Mouse (Mus musculus) embryonic facial prominence, embryonic 14.5 days (tissue): ENCODE measurements around the gene Entpd1. TPM values are rescaled to one million over a fixed set of nuclear protein-coding genes. Genes with fewer than 3 reads are reported as not detected.
"Not testable (repeated sequence)": the region's sequence is repeated elsewhere in the genome, so short reads cannot be mapped to it uniquely, and the experiment has no call there.

ENCODE experiments used
- ATAC-seq: fragments of 200-750 bp; cut with Nextera tagmentation; 2 replicates; pipeline ENCODE4 v1.8.0; 2017; ENCODE audit warnings: low read depth, moderate number of reproducible peaks, moderate TSS enrichment
- DNase-seq: peaks from one replicate; pipeline ENCODE4 v3.0.0-alpha.2; 2015; ENCODE audit warnings: low spot score
- H3K27ac ChIP-seq: fragments of 300-500 bp; sonication (generic); replicated peaks from 2 replicates; pipeline ENCODE4 v1.5.1; 2014; ENCODE audit warnings: low read depth, mild to moderate bottlenecking, low read length, moderate library complexity
- H3K27me3 ChIP-seq: fragments of 300-500 bp; sonication (generic); replicated peaks from 2 replicates; pipeline ENCODE4 v1.6.1; 2014; ENCODE audit warnings: low read length; ENCODE audit not compliant: control insufficient read depth, insufficient read depth
- H3K36me3 ChIP-seq: fragments of 300-500 bp; sonication (generic); 2 replicates; pipeline ENCODE4 v1.6.1; 2014; ENCODE audit warnings: low read length, mixed read lengths; ENCODE audit not compliant: control insufficient read depth, insufficient read depth
- H3K4me1 ChIP-seq: fragments of 300-500 bp; sonication (generic); 2 replicates; pipeline ENCODE4 v1.6.1; 2014; ENCODE audit warnings: antibody characterized with exemption, low read length; ENCODE audit not compliant: control insufficient read depth, insufficient read depth
- H3K4me2 ChIP-seq: fragments of 300-500 bp; sonication (generic); 2 replicates; pipeline ENCODE4 v1.6.1; 2014; ENCODE audit warnings: low read depth, mild to moderate bottlenecking, low read length, moderate library complexity, mixed read lengths
- H3K4me3 ChIP-seq: fragments of 300-500 bp; sonication (generic); 2 replicates; pipeline ENCODE4 v1.5.1; 2014; ENCODE audit warnings: low read depth, mild to moderate bottlenecking, low read length
- H3K9ac ChIP-seq: fragments of 300-500 bp; sonication (generic); 2 replicates; pipeline ENCODE4 v1.6.1; 2014; ENCODE audit warnings: low read depth, mild to moderate bottlenecking, low read length, moderate library complexity, mixed read lengths
- H3K9me3 ChIP-seq: fragments of 300-500 bp; sonication (generic); 2 replicates; pipeline ENCODE4 v1.6.1; 2016; ENCODE audit warnings: low read length; ENCODE audit not compliant: control insufficient read depth
- WGBS: fragments of 180-500 bp; shearing (Covaris S2); extraction: QIAGEN DNeasy Blood & Tissue Kit; methylation state at CpG from one replicate; pipeline ENCODE4 v1.1.7; 2014; 5-methylcytosine and 5-hydroxymethylcytosine counted together
- polyA plus RNA-seq: library from polyadenylated mRNA; unstranded; fragments of >200 nt; fragmentation: Nextera tagmentation; extraction: Ambion mirVana; gene quantifications from 2 replicates; pipeline ENCODE4 v1.2.1, GENCODE M21; 2014

The Entpd1 gene
- polyA plus RNA-seq, 1 experiment from 2014 or later: 18.3 TPM

GRCm38 (mm10) chr19:40605189-40605588, 7.0 kb upstream of the Entpd1 start:
- H3K4me2 ChIP-seq: no peak overlapping the region
- 94% methylated on average over 9 of the region's 9 CpGs for WGBS
- no peaks in the 10 kb centered on the region for H3K9me3 ChIP-seq
- no peak overlapping the region for H3K27ac ChIP-seq
- H3K36me3 ChIP-seq: peaks cover 68% of the 10 kb centered on the region
- no peak overlapping the region for H3K9ac ChIP-seq
- H3K27me3 ChIP-seq: no peaks in the 10 kb centered on the region
- ATAC-seq (no peak), DNase-seq (no peak)
- no peak overlapping the region for H3K4me3 ChIP-seq
- no peaks in the 10 kb centered on the region for H3K4me1 ChIP-seq

GRCm38 (mm10) chr19:40607676-40608075, 4.5 kb upstream of the Entpd1 start:
- no peak for ATAC-seq
- no peak overlapping the region for H3K4me2 ChIP-seq
- 91% methylated on average over 6 of the region's 6 CpGs for WGBS
- no peak for DNase-seq
- H3K9ac ChIP-seq: no peak overlapping the region
- no peak overlapping the region for H3K27ac ChIP-seq
- H3K4me3 ChIP-seq: no peak overlapping the region
- peaks cover 62% of the 10 kb centered on the region for H3K36me3 ChIP-seq
- H3K9me3 ChIP-seq: no peaks in the 10 kb centered on the region
- H3K27me3 ChIP-seq: no peaks in the 10 kb centered on the region
- H3K4me1 ChIP-seq: peaks cover 4% of the 10 kb centered on the region; the same call in 1 of the 2 replicates

- H3K4me1 ChIP-seq: peaks cover 4% of the 10 kb centered on the region; the same call in 1 of the 2 replicates
- ATAC-seq (no peak), DNase-seq (peak; percentile 45)
- no peak overlapping the region for H3K4me3 ChIP-seq
- no peak overlapping the region for H3K9ac ChIP-seq
- H3K36me3 ChIP-seq: peaks cover under 1% of the 10 kb centered on the region; the same call in 1 of the 2 replicates
- 54% methylated on average over 7 of the region's 7 CpGs for WGBS
- no peaks in the 10 kb centered on the region for H3K27me3 ChIP-seq
- no peak overlapping the region for H3K27ac ChIP-seq
- H3K9me3 ChIP-seq: no peaks in the 10 kb centered on the region
- no peak overlapping the region for H3K4me2 ChIP-seq
Measured at GRCm38 (mm10) chr19:40614811-40615210, 2.6 kb downstream of the Entpd1 start.

GRCm38 (mm10) chr19:40616021-40616420, 3.9 kb downstream of the Entpd1 start:
- H3K27ac ChIP-seq: no peak overlapping the region
- H3K27me3 ChIP-seq: no peaks in the 10 kb centered on the region
- no peak overlapping the region for H3K4me3 ChIP-seq
- no peaks in the 10 kb centered on the region; the same call in 1 of the 2 replicates for H3K9me3 ChIP-seq
- H3K4me2 ChIP-seq: no peak overlapping the region
- DNase-seq (peak; percentile 25), ATAC-seq (no peak)
- H3K4me1 ChIP-seq: peaks cover 4% of the 10 kb centered on the region; the same call in 1 of the 2 replicates
- no peaks in the 10 kb centered on the region for H3K36me3 ChIP-seq
- H3K9ac ChIP-seq: no peak overlapping the region
- 70% methylated on average over 7 of the region's 7 CpGs for WGBS

- H3K4me2 ChIP-seq, DNase-seq, H3K4me3 ChIP-seq, H3K9me3 ChIP-seq, H3K9ac ChIP-seq, H3K4me1 ChIP-seq, ATAC-seq, H3K27ac ChIP-seq, H3K27me3 ChIP-seq, H3K36me3 ChIP-seq: not testable (repeated sequence)
- 57% methylated on average over 10 of the region's 26 CpGs for WGBS
Measured at GRCm38 (mm10) chr19:40621616-40622015, 9.4 kb downstream of the Entpd1 start.

- DNase-seq (peak; percentile 78), ATAC-seq (peak; percentile 70)
- no peak overlapping the region for H3K4me2 ChIP-seq
- H3K4me3 ChIP-seq: no peak overlapping the region
- no peaks in the 10 kb centered on the region for H3K9me3 ChIP-seq
- H3K27ac ChIP-seq: no peak overlapping the region
- 55% methylated on average over 12 of the region's 12 CpGs for WGBS
- H3K9ac ChIP-seq: no peak overlapping the region
- no peaks in the 10 kb centered on the region for H3K4me1 ChIP-seq
- H3K36me3 ChIP-seq: no peaks in the 10 kb centered on the region
- H3K27me3 ChIP-seq: no peaks in the 10 kb centered on the region
Measured at GRCm38 (mm10) chr19:40625935-40626334, 13.8 kb downstream of the Entpd1 start.

- H3K4me1 ChIP-seq: no peaks in the 10 kb centered on the region
- ATAC-seq: no peak
- H3K27me3 ChIP-seq: no peaks in the 10 kb centered on the region
- no peak overlapping the region for H3K4me2 ChIP-seq
- no peaks in the 10 kb centered on the region for H3K9me3 ChIP-seq
- H3K4me3 ChIP-seq: no peak overlapping the region
- no peak overlapping the region for H3K27ac ChIP-seq
- H3K36me3 ChIP-seq: no peaks in the 10 kb centered on the region
- no peak overlapping the region for H3K9ac ChIP-seq
- DNase-seq: no peak
Measured at GRCm38 (mm10) chr19:40628950-40629349, 16.8 kb downstream of the Entpd1 start.

GRCm38 (mm10) chr19:40630096-40630495, 17.9 kb downstream of the Entpd1 start:
- H3K36me3 ChIP-seq: no peaks in the 10 kb centered on the region
- H3K27me3 ChIP-seq: no peaks in the 10 kb centered on the region
- no peaks in the 10 kb centered on the region for H3K4me1 ChIP-seq
- DNase-seq (no peak), ATAC-seq (no peak)
- no peak overlapping the region for H3K4me3 ChIP-seq
- H3K9ac ChIP-seq: no peak overlapping the region
- H3K27ac ChIP-seq: no peak overlapping the region
- H3K4me2 ChIP-seq: no peak overlapping the region
- H3K9me3 ChIP-seq: no peaks in the 10 kb centered on the region
- 78% methylated on average over 3 of the region's 3 CpGs for WGBS

- H3K27me3 ChIP-seq: no peaks in the 10 kb centered on the region
- no peaks in the 10 kb centered on the region for H3K4me1 ChIP-seq
- 67% methylated on average over 7 of the region's 7 CpGs for WGBS
- no peak overlapping the region for H3K9ac ChIP-seq
- no peak overlapping the region for H3K4me2 ChIP-seq
- no peak overlapping the region for H3K4me3 ChIP-seq
- H3K27ac ChIP-seq: no peak overlapping the region
- ATAC-seq (no peak), DNase-seq (no peak)
- no peaks in the 10 kb centered on the region for H3K36me3 ChIP-seq
- no peaks in the 10 kb centered on the region for H3K9me3 ChIP-seq
Measured at GRCm38 (mm10) chr19:40630606-40631005, 18.4 kb downstream of the Entpd1 start.
